ENCODE assay signal across 18 mouse cellular contexts in the genomic region with DNA sequence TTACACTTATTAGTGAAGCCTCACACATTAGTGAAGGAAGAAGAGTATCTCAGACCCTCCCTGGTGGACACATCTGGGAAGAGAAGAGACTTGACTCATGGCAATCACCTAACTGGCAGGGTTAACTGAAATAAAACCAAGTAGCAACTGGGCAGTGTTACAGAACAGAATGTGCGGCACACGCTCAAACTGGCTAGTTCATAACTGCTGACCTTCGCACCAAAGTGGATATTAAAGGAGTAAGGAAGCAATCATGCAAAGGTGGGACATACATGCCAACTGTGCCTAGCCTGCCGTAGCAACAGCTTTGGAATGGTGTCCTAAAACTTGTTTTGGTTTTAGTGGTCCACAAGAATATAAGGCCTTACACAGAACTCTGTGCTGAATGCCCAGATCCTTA.
"Had no signal": no experiment of that assay in that cellular context is flagged by ENCODE, and none has a peak within 500 bp of the region (broad histone marks: within the 10 kb centered on the region; RNA-seq: fewer than 3 reads in every experiment).

No protein-coding gene starts in this region.

- H3K9me3 ChIP-seq: limb, embryonic 10.5 days; limb, embryonic 13.5 days; liver, embryonic 13.5 days; midbrain, embryonic 13.5 days; neural tube, embryonic 13.5 days had no signal

- H3K4me1 ChIP-seq: limb, embryonic 10.5 days; limb, embryonic 13.5 days; neural tube, embryonic 13.5 days had no signal

- H3K9ac ChIP-seq: limb, embryonic 13.5 days; liver, embryonic 13.5 days; midbrain, embryonic 13.5 days; neural tube, embryonic 13.5 days had no signal

- H3K27ac ChIP-seq: layer of hippocampus, adult 2 months; limb, embryonic 10.5 days; limb, embryonic 13.5 days; liver, embryonic 13.5 days; midbrain, embryonic 13.5 days; neural tube, embryonic 13.5 days had no signal

- H3K4me3 ChIP-seq: layer of hippocampus, adult 2 months; limb, embryonic 10.5 days; limb, embryonic 13.5 days; liver, embryonic 13.5 days; midbrain, embryonic 13.5 days; myocyte; neural tube, embryonic 13.5 days had no signal

- H3K27me3 ChIP-seq: limb, embryonic 13.5 days; liver, embryonic 13.5 days; midbrain, embryonic 13.5 days; neural tube, embryonic 13.5 days had no signal

- H3K36me3 ChIP-seq: limb, embryonic 10.5 days; limb, embryonic 13.5 days; liver, embryonic 13.5 days; midbrain, embryonic 13.5 days; neural tube, embryonic 13.5 days had no signal

- H3K4me2 ChIP-seq: limb, embryonic 13.5 days; liver, embryonic 13.5 days; midbrain, embryonic 13.5 days; neural tube, embryonic 13.5 days had no signal

- ATAC-seq: intestine, postnatal 0 days; midbrain, embryonic 13.5 days; midbrain, embryonic 16.5 days had no signal

- DNase-seq: layer of hippocampus, adult 9-11 months; liver; liver, embryonic 13.5 days; lung, adult 2 months; lung, postnatal 14 days; lung, postnatal 4 days; retina, postnatal 1 day; right cerebral cortex, postnatal 25 days; thymus, adult 18-20 months; thymus, postnatal 36 days had no signal
